Mouse (Mus musculus) lung, postnatal 14 days (tissue): Measurements from ENCODE around the gene Zfp91.
"Not testable (repeated sequence)": the region's sequence is repeated elsewhere in the genome, so short reads cannot be mapped to it uniquely, and the experiment has no call there.

ENCODE experiments used
- DNase-seq: peaks from one replicate; pipeline ENCODE4 v3.0.0; 2021

Gene Zfp91

DNA sequence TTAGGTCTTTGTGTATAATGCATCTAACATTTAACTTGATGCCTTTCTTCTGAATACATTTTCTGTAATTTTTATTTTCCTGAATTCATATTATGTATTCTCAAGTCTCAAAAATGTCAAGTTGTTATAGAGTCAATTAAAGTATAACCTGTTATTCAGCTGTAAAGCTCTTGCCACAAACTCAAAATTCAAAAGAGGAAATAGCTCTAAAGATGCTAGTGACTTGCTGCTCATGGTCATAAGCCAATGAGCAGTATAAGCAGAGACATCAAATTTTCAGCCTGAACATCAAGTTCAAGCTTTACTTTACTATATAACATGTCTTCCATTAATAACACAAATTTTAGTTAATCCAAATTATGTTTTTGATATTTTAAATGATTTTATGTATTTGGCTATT lies 3.6 kb downstream of the Zfp91 start:
- no peak for DNase-seq

DNA sequence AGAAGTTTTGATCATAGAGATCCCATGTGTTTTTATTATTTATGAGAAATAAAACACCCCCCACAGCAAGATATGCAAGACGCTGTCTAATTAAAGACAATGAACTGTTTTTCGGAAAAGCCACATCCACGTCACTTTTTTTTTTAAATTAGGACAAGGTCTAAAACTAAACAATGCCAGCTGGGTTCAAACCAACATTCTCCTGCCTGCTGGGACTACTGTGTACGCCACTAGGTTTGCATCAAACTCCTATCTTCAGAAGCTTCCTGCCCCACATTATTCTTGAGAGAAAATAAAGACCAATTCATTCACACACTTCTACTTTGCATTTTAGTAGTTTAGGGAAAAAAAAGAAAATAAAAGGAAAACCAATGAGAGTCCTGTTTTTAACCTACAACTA lies 8.2 kb downstream of the Zfp91 start:
- DNase-seq: no peak

DNA sequence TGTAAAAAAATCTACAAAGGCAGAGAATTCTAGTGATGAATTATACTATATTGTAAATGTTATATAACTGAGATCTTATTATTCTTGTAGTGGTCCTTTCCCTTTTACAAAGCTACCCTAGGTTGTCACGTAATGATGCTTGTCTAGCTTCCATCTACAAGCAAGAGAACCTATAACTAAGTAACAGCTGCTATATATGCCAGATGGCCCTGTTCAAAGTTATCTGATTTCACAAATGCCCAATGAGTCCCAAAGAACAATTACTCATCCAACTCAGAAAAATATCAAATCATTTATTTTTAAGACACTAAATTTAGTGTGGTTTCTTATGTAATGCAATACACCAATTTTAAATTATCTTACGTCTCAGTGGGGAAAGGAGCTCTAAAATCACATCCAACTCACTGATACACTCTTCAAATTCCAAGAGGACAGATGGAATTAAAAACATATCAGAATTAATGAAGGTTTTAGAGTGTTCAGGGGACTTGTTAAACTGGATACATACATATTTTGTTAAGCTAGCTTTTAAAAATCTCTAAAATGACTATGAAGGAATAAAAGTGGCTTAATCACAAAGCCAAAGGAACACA lies 9.0 kb downstream of the Zfp91 start:
- DNase-seq: no peak

DNA sequence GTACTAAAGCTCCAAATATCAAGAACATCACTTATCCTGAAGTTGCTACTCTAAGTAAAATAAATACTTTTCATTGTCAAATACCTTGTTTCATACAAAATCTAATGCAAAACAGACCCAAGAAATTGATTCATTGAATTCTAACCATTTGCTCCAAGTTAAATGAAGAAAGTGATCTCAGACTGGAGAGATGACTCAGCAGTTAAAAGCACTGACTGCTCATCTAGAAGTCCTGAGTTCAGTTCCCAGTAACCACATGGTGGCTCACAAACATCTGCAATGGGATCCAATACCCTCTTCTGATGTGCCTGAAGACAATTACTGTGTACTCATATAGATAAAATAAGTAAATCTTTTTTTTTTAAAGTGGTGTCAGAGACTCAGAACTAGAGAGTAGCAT lies 15.5 kb downstream of the Zfp91 start:
- no peak for DNase-seq

DNA sequence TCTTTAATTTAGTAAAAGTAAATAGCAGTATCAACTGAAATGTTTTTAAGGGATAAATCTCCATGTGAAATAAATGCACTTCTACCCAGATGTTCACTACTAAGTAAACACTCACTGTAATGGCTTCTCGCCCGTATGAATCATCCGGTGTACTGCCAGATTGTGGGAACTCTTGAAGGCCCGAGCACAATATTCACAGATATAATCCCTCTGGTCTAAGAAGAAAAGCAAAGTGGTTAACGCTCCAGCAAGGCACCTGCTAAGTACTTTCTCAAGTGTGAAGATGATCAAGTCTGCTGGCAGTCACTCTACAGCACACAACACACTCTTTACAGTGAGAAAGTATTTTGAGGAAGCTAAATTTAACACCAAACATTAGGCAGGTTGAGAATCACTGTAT lies 25.0 kb downstream of the Zfp91 start:
- DNase-seq: peak; percentile 10

DNA sequence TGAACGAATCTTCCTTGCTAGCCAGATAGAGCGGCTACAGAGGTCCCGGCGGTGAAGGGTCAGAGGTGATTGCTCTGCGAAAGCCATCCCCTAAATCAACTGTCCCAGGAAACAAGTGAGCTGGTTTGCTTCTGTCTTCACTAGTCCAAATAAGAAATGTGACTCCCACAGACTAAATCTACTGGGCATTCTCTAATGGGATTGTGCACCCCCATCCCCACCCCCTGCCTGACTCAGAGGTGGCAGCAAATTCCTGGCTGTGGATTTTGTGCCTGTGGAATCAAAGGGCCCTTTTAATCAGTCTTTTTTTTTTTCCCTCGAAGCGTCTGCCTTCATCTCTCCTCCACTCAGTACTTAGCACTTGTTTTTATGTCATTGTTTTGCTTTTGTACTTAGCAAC lies 30.6 kb downstream of the Zfp91 start, which contains the start of gene Cntf:
Cntf (minus strand) TSS at position 325 of the 400 bp plus-strand sequence.
- DNase-seq: no peak

DNA sequence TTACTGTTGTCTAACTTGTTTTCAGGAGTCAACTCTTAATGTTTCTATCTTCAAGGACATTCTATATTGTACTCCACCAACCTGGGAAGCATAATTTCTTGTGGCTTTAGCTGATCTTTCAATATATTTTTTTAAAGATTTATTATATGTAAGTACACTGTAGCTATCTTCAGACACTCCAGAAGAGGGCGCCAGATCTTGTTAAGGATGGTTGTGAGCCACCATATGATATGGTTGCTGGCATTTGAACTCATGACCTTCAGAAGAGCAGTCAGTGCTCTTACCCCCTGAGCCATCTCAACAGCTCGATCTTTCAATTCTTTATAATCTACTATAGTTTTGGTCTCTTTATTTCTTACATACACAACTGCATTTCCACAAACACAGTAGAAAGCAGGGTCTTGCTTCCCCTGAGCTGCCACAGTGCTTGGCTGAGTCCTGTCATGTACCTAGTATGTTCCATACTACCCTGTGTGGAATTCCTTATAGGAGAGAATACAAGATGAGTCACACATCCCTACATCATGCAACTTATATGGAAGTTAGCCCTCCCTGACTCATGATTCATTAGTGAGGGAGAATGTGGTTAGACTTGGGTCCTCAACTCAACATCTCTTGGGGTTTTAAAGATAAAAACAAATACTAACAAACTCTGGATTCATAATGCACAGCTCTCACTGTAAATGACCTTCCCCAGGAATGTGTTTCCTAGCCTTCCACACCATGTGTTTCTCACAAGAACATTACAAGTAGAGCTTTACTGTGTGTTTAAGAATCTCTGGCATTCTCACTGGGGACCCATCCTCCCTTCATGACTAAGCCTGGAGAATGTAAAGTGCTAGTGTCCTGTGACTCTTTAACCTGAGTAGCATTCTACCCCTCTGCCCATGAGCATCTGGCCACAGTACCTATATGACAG lies 33.5 kb downstream of the Zfp91 start:
- peak; percentile 23 for DNase-seq

DNA sequence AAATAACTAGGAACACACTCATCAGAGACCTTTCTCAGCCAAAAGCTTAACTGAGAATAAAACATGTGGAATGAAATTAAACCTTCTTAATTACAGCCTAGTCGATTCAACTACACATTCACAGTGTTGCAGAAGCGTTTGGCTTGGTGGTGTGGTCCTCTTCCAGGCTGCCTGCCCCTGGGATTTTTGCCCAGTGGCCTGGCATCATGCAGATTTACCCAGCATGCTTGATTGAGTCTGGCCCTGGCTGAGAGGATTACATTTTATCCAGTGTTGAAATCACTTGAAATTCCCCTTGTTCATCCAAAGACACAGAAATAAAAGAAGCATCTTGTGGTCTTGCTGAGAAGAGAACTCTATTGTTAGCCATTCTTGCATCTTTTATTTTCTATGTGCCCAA lies 36.3 kb downstream of the Zfp91 start:
- DNase-seq: no peak

DNA sequence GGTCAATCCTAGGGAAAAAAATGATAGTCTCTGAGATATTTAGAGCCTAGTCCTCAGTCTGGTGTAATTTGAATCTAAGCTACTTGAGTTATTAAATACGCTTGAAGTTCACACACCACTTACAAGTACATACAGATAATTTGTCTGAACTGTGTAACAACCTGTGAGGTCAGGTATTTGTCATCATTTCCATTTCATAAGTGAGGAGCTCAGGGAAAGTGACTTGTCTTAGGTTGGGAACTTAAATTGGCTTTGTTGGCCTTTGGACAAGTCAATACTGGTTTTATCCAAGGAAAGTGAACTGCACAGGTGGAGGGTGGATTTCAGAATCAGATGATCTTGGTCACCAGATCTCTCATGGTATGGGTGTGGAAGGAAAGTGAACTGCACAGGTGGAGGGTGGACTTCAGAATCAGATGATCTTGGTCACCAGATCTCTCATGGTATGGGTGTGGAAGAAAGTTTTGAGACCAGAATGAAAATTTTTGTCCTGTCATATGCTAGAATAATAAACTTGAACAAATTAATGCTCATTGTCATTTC lies 36.9 kb downstream of the Zfp91 start:
- DNase-seq: no peak

DNA sequence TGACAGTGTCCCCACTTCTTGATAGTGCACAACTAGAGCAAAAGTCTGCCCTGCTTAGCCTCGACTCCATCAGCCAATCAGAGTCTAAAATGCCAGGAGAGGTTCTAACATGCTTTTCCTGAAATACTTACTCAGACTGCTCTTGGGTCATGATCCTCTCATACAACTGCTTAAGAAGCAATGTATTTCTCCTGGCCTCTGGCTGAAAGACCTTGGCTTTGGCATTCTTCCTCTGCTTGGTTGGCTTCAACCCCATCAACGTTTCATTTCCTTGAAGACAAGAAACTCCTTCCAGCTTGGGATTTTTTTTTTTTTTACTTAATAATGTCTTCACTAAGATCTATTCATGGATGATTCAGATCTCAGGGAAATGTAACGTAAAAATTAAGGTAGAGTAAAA lies 39.6 kb downstream of the Zfp91 start:
- DNase-seq: no peak

DNA sequence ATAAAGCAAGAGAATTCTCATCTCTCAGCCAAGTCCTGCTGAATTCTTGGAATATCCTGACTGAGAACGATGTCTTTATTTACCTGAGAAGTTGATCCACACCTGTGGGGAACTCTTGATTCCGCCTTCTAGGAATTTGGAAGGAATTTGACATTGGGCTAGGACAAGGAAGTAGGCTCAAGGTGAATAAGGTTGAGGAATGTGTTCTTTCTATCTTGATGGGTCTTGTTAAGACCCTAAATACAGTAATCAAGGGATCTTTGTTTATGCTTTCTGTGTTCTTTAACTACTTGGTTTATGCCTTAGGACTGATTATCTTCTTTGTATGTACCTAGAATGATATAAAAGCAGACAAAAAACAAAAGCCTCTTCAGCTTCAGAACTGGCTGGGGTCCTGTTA lies 64.0 kb downstream of the Zfp91 start:
- no peak for DNase-seq

DNA sequence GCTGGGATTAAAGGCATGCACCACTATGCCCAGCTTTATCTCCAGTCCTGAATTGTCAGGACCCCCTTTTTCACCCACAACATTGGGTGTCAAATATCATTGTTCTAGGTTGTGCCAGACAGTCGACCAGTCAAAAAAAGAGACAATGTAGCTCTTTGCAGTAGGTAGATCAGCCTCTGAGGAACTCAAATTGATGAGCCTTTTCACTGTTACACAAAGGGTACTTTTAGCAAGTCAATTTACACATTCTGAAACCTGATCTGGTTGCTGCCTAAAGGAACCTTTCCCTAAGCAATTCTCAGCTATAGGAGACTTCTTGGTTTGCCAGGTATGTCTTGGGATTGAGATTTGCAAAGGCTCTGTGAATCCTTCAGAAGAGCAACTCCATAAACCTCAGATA lies 64.9 kb downstream of the Zfp91 start:
- DNase-seq: no peak

DNA sequence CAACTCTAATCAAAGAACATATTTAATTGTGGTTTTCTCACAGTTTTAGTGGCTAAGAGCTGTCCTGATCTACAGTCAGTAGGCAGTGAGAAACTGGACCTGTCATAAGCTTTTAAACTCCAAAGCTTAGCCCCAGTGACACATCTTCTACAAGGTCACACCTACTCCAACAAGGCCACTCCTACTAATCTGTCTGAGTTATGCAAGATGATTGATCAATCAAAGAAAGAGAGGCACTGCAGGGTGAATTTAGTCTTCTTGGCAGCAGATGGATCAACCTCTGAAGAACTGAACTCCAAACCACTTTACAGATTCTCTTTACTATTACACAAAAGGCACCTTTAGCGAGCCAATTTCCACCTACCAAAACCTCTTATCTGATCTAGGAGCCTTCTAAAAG lies 70.1 kb downstream of the Zfp91 start:
- no peak for DNase-seq

DNA sequence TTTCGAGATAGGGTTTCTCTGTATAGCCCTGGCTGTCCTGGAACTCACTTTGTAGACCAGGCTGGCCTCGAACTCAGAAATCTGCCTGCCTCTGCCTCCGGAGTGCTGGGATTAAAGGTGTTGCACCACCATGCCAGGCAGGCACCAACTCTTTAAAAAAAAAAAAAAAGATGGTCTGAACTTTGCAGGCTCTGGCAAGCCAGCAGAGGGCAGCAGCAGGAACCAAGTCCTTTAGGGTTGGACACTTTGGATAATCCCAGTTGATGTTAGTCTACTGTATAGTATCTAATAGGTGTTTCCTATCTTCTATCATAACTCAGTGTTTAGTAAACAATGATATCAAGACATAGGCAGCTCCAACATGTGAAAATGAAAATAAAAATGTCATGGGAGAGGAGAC lies 73.6 kb downstream of the Zfp91 start:
- DNase-seq: peak; percentile 58

DNA sequence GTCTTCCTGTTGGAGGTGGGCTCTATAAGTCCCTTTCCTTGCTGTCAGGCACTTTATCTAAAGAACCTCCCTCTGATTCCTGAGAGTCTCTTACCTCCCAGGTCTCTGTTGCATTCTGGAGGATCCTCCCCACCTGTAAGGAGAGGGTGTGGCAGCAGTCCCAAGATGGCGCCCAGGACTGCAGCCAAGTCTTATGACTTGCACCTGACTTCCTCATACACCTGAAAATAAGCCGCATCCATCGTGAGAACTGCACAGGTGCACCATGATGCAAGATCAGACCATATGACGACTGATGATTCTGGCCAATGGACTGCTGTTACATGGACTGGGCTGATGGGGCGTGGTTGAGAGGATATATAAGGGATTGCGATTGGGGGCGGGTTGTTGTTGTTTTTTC lies 74.3 kb downstream of the Zfp91 start:
- DNase-seq: not testable (repeated sequence)

DNA sequence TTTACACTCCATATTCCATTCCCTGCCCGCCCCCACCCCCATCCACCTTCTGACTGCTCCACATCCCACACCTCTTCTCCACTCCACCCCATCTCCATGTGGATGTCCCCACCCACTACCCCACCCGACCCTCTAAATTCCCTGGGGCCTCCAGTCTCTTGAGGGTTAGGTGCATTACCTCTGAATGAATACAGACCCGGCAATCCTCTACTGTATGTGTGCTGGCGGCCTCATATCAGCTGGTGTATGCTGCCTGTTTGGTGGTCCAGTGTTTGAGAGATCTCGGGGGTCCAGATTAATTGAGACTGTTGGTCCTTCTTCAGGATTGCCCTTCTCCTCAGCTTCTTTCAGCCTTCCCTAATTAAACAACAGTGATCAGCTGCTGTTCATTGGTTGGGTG lies 75.0 kb downstream of the Zfp91 start:
- DNase-seq: not testable (repeated sequence)

DNA sequence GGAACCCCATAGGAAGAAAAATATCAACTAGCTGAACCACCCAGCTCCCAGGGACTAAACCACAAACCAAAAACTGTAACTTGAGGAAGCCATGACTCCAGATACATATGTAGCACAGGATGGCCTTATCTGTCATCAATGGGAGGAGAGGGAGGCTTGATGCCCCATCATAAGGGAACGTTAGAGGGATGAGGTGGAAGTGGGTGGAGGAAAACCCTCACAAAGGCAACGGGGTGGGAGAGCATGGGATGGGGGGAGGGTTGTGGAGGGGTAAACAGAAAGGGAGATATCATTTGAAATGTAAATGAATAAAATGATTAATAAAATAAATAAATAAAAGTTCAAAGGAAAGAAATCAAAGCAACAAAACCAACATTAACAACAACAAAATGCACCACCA lies 75.5 kb downstream of the Zfp91 start:
- DNase-seq: no peak

DNA sequence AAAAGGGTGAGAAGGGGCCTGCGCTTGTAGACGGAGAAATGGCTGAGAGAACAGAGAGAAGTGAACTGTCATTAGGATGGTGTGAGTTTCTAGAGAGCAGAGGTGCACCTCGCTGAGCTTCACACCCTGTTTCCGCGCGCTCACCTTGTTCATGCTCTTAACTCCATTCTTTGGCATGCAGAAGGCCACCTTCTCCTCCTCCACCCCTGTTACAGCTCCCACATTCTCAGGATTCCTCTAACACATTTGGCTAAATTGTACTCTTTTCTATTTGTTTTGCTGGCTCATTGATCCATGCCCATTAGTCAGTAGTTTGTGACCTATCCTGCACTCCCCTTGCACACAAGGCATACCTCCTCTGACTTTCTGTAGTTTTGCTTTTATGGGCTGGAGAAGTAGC lies 76.7 kb downstream of the Zfp91 start:
- no peak for DNase-seq
